Mouse (Mus musculus) bone marrow macrophage, adult 2 months (primary cell): ENCODE data around the gene Ralgds. TPM values are rescaled to one million over a fixed set of nuclear protein-coding genes. Genes with fewer than 3 reads are reported as not detected.

Experiments
- H3K27ac ChIP-seq: 2 replicates; pipeline ENCODE4 v1.5.1; 2012; ENCODE audit warnings: low read depth, low read length; ENCODE audit not compliant: insufficient read depth
- H3K4me1 ChIP-seq: 2 replicates; pipeline ENCODE4 v1.6.1; 2012; ENCODE audit warnings: low read length; ENCODE audit not compliant: control insufficient read depth, insufficient read depth
- H3K4me3 ChIP-seq: 2 replicates; pipeline ENCODE4 v1.5.1; 2012; ENCODE audit warnings: mild to moderate bottlenecking, low read length, moderate library complexity; ENCODE audit not compliant: insufficient read depth
- CTCF ChIP-seq: IDR thresholded peaks from 2 replicates; pipeline ENCODE4 v1.5.1; 2012; ENCODE audit warnings: low read depth, mild to moderate bottlenecking, low read length, moderate library complexity
- POLR2A ChIP-seq: IDR thresholded peaks from 2 replicates; pipeline ENCODE4 v1.6.1; 2012; ENCODE audit warnings: mild to moderate bottlenecking, low read depth, low read length, borderline replicate concordance
- polyA plus RNA-seq: library from polyadenylated mRNA; stranded (reverse); fragments of >200 nt; gene quantifications from 2 replicates; pipeline ENCODE4 v1.2.4, GENCODE M21; 2012; ENCODE audit not compliant: missing spikeins, insufficient read depth, insufficient read length

Gene Ralgds
- polyA plus RNA-seq, 1 experiment: 37.0 TPM

- no peak overlapping the region for H3K4me3 ChIP-seq
- H3K4me1 ChIP-seq: peaks cover 19% of the 10 kb centered on the region
- TF ChIP-seq POLR2A (no peak), CTCF (no peak)
- no peak overlapping the region for H3K27ac ChIP-seq
These were observed 72.8 kb downstream of the Ralgds start for GRCm38 (mm10) chr2:28585730-28586129.

- no peak overlapping the region for H3K4me3 ChIP-seq
- no peak for TF ChIP-seq CTCF
- TF ChIP-seq POLR2A: no peak
- H3K27ac ChIP-seq: no peak overlapping the region
- peaks cover 35% of the 10 kb centered on the region for H3K4me1 ChIP-seq
These were observed 75.6 kb downstream of the Ralgds start for GRCm38 (mm10) chr2:28588574-28588973.

- H3K4me3 ChIP-seq: no peak overlapping the region
- H3K27ac ChIP-seq: peak overlapping the region; percentile 32; the same call in 1 of the 2 replicates
- TF ChIP-seq POLR2A (no peak), CTCF (no peak)
- H3K4me1 ChIP-seq: peaks cover 34% of the 10 kb centered on the region
These were observed 78.6 kb downstream of the Ralgds start for GRCm38 (mm10) chr2:28591479-28591878.

GRCm38 (mm10) chr2:28592809-28593208 lies 79.9 kb downstream of the Ralgds start:
- Histone ChIP-seq H3K4me1 (peaks cover 37% of the 10 kb centered on the region), H3K4me3 (no peak overlapping the region), H3K27ac (no peak overlapping the region)
- TF ChIP-seq CTCF (peak; percentile 98), POLR2A (no peak)

GRCm38 (mm10) chr2:28596021-28596420 lies 83.1 kb downstream of the Ralgds start:
- Histone ChIP-seq H3K4me3 (no peak overlapping the region), H3K27ac (no peak overlapping the region), H3K4me1 (peaks cover 26% of the 10 kb centered on the region)
- TF ChIP-seq POLR2A: no peak
- TF ChIP-seq CTCF: no peak

GRCm38 (mm10) chr2:28596998-28597397 lies 84.1 kb downstream of the Ralgds start:
- H3K27ac ChIP-seq: no peak overlapping the region

GRCm38 (mm10) chr2:28597733-28598547 lies 85.0 kb downstream of the Ralgds start:
- Histone ChIP-seq H3K27ac (no peak overlapping the region), H3K4me3 (no peak overlapping the region), H3K4me1 (peaks cover 14% of the 10 kb centered on the region)
- TF ChIP-seq POLR2A: no peak
- TF ChIP-seq CTCF: no peak

More at GRCm38 (mm10) chr2:28596998-28597397, 84.1 kb downstream of the Ralgds start:
- TF ChIP-seq CTCF (peak; percentile 36; the same call in 1 of the 2 replicates), POLR2A (no peak)
- Histone ChIP-seq H3K4me3 (no peak overlapping the region), H3K4me1 (peaks cover 23% of the 10 kb centered on the region)

GRCm38 (mm10) chr2:28598692-28599568 lies 86.0 kb downstream of the Ralgds start:
- TF ChIP-seq CTCF (no peak), POLR2A (no peak)
- no peak overlapping the region for H3K27ac ChIP-seq
- H3K4me1 ChIP-seq: peaks cover 10% of the 10 kb centered on the region
- no peak overlapping the region for H3K4me3 ChIP-seq

GRCm38 (mm10) chr2:28599569-28599900 lies 86.6 kb downstream of the Ralgds start:
- Histone ChIP-seq H3K4me3 (no peak overlapping the region), H3K27ac (no peak overlapping the region), H3K4me1 (peaks cover 10% of the 10 kb centered on the region)
- TF ChIP-seq POLR2A (no peak), CTCF (no peak)
